Mouse (Mus musculus) kidney, postnatal 4 days (tissue): Measurements from ENCODE around the gene En2.

Source experiments
- DNase-seq, 2 experiments: peaks; one replicate each; pipeline ENCODE4 v3.0.0; 2021; ENCODE audit warnings: mixed read lengths in 2 of 2

En2 gene

DNA sequence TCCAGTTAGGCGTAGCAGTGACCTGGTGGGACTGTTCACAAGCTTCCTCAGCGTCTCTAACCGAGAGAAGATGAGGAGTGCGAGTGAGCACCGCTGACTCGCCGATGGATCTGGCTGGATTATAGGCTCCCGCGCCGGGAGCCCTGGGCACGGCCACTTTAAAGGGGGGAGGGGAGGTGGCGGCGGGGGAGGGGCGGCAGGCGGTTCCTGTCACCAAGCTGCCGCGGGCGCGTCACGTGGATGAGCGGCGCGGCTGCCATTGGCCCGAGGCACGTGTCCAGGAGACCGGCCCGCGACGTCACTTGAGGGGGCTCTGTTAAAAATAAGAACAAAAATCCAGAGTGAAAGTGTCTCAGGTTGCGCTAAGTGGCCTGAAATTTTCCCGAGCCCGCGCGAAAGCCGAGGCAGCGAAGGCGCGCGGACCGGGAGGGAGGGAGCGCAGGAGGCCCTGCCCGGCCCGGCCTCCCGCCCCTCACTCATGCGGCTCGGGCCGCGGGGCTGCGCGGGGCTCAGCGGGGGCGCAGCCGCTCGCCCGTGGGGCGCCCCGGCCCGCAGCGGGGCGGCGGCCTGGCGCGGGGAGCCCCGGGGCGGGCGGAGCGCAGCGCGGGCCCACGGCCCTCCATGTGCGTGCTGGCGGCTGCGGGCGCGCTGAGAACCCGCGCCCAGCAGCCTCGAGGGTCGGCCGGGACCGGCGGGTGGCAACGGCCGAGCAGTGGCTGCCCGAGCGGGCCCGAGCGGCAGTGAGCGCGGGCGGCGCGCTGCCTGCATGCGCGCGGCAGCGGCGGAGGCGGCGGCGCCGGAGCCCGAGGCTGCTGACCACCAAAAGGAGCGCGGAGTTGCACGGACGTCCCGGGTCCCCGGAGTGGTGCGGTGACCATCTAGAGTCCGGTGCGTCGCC, at the start of gene En2:
En2 (plus strand) TSS at position 337 of the 898 bp plus-strand sequence.
- peak; percentile 61 to 71 for DNase-seq

DNA sequence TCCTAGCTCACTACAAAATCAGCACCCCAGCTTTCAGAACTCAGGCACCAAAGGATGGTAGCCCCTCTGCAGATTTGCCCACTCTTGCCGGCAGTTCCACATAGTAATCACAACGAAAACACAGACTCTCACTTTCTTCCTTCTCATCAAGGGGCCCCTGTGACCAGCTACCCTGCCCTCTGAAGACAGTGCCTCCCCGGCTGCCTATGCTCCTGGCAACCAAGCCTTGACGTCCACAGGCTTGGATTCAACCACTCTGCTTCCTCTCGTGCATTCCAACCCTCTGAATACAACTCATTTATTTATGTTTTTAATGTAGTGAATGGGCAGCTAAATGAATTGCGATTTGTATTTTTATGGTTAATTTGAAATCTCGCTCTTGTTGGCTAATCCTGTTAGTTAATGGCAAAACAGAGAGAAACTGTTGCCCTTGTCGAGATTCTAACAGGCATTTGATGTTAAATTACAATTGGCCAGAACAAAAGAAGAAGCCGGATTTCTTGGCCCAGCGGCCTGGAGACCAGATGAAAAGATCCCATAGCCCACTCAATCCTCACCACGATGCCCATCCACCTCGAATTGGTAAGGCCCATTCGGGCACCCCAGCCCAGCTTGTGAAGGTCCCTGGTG, 48.1 kb upstream of the En2 start:
- DNase-seq = no peak

DNA sequence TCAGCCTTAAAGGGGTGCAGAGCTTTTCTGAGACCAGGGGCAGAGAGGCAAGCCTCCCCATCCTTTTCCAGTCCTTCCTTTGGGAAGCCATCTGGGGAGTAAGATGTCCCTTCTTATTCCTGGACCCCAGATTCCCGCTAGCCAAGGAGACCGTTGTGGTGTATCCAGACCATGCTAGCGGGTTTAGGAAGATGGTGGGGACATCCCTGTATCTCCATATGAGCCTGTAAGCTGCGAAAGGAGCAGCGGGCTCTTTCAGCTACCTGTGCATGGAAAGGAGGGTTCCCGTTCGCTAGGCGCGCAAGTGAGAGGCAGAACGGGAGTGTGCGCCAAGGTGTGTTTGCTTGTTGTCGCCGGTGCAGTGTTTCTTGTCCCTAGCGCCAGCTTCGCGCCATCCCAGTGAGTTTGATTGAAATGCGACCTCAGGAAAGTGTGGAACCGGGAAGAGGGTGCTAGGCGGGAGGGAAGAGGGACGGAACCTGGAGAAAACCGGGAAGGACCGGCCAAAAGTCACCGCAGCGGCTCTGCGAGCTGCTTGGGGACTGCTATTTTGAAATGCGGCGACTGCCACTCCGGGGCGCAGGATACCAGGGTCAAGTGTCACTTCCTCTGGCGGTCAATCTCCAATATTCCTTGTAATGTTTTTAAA, 47.5 kb upstream of the En2 start:
- peak; percentile 67 to 75 for DNase-seq

DNA sequence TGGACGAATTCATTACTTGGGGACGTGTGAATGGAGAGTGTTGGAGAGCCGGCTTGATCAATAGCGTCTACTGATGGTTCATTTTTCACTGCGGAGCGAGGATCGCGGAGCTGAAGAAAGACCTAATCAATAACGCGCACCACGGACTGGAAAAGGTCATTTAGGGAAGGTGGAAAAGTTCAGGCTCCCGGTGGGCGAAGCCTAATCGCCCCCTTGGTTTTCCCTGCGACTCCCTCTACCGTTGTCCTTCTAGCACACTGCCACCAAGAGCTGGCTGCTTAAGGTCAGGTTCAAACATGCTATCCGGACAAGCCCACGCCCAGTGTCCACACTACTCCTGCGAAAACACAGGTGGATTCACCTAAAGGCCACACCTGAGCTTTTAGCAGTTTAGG, 47.0 kb upstream of the En2 start:
- peak in 1 of 2 experiments; percentile 7 for DNase-seq

DNA sequence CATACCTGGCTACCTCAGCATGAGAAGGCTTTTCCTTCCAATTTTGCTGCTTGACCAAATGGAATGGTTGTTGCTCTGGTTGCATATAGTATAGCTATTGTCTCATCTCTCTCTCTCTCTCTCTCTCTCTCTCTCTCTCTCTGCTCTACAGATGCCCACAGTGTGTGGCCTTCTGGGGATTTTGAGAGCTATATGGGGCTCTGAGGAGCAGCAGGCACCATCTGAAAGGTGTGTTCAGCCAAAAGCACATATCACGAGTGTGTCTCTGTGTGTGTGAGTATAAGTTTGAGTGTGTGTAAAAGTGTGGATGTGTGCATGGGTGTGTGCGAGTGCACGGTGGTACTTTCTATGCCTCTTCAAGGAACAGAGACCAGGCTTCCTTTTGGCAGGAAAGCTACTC, 45.9 kb upstream of the En2 start:
- no peak for DNase-seq

DNA sequence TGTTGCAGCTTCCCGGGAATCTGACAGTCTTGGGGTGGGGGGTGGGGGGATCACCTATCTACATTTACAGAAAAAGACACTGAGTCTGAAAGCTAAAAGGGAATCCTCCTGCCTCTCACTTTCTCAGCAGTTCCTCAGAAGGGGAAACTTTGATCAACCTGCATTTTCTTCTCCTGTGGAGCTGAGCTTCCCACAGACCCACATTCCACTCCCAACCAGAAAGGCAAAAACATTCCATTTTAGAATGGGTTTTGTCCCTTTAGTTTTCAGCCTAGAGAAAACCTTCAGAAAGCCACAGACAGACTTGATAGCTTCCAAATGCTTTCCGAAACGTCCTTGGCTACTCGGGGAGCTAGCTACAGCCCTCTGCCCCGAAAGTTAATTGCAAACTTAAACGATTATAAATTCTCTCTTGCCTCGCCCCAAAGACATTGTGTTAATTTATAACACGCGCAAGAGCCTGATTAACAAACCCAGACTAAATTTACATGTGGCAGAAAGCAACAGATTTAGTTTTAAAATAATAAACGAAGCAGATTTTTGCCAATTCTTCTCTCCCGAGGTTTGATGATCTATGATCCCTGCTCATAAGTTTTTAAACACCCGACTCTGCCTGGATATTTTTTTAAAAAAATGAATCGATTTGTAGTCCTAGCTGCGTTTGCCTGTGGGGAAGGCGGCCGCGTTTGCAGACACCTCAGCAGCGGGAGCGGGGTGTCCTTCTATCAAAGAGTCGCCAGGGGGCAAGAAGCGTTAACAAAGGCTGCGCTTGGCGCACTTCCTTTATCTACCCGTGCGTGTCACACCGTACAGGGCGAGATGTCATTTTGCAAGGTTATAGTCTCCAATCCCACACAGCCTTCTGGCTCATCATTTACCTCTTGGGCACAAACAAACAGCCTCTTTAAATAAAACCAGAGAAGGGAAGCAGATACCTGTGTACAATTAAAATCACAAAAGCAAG, 42.7 kb upstream of the En2 start:
- peak; percentile 75 to 83 for DNase-seq

DNA sequence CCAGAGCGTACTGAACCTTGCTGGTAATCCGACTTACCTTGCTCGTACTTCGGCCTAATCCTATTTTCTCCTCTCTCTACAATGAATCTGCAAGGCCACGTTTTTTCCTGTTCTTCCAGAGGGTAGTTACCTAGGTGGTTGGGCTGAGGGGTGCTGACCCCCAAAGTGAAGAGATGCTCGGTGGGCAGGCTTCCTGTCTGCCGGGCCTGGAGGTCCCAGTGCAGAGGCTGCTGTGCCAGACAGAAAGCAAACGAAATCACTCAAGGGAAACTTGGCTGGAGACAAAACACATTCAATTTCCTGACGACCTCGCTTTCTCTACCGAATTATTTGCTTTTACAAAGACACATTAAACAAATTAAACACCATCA, 42.1 kb upstream of the En2 start:
- DNase-seq = peak in 1 of 2 experiments; percentile 17

DNA sequence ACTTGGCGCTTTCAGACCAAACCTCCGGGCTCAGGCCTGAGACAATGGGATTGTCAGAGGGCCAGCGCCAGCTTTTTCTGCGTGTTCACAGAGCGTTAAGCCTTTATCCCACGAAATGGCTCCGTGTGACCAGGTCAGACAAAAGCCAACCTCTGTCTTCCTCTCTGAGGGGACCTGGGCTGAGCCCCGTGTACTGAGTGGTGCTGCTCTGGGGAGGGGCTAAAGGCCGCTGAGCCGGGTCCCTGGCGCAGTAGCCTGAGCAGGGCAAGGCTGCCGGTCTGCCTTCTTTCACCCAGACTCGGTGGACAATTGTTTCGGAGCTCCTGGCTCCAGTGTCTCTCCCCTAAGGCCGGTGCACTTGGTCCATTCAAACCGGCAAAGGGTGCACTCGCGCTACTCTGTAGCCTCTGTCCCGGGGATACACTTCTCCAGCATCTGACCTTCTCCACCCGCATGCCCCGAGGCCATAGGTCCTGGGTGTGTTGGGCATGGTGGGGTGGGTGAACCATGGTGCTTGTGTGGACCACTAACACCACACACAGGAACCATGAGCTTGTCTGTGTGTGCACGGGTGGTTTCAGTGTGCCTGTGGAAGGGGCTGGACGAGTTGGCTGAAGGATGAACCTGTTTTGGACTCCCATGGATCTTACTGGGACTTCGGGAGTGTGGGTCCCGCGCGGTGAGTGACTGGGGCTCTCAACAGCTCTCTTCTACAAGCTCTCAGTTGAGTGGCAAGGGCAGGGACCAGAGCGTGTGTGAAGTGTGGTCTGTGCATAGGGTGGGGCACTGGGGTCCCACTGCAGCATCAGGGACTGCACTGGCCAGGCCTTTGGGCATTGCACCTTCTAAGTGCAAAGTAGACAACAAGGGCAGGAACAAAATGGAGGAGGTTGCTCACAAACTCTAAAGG, 40.9 kb upstream of the En2 start:
- DNase-seq = peak in 1 of 2 experiments; percentile 21

DNA sequence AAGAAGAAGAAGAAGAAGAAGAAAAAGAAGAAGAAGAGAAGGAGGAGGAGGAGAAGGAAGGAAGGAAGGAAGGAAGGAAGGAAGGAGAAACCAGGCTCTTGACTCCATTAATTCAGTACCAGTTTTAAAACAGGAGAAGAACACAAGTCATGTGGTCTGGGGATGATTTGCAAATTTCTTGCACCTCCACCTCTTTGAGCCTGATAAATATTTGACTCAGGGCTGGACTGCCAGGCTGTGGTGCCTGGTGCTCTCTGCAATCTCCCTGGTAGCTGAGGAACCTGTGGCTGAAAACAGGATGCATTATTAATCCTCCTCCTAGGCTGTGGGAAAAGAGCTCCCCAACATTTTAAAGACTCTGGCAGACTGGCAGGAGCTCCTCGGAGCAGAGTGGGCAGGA, 36.6 kb upstream of the En2 start:
- no peak for DNase-seq

DNA sequence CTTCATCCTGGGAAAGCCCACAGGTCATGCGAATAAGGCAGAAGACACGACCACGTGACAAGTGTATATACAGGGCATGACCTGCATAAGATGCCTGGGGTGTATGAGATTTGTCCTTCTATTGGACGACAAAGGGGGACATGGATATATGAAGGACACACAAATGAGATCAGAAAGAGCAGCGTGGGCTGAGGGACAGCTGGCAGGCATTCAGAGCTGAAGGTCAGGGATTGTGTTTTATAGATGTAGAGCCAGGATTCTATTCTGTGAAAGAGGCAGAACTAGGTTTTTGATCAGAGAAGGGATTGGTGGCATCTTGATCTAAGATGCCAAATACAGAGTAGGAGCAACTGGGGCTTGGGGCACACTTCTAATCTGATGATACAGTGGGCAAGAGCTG, 33.3 kb upstream of the En2 start:
- DNase-seq = no peak

DNA sequence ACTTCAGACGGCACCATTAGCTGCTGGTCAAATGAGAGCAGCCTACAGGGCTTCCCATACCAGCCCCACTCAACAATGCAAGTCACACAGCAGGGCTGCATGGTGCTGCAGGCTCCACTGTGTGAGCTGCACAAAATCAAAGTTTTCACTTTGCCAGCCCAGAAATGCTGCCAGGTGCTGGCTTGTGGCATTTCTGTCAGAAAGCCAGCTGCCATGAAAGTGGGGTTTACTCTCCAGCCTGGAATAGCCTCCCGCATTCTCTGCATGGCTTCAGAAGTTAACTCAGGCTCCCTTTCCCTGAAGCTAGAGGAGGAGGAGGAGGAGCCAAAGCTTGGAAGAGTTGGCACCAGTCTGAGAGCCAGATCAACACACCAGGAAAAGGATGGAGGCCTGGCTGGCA, 29.1 kb upstream of the En2 start:
- DNase-seq = no peak

DNA sequence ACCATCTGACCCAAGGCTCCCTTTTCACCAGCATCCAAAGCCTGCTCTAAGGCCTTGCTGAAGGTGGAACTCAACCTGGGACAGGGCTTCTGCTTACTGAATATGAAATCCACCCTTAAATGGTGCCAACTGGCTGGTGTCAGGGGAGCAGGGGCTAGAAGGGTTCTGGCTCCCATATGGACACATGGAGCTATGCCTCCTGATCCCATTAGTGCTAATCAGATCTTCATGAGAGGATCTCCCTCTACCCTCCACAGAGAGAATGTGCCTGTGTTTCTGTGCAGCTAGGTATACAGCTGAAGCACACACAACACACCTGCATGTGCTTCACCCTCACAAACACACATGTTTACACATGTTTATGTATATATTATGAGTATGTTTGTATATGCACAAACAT, 20.9 kb upstream of the En2 start:
- DNase-seq = no peak

DNA sequence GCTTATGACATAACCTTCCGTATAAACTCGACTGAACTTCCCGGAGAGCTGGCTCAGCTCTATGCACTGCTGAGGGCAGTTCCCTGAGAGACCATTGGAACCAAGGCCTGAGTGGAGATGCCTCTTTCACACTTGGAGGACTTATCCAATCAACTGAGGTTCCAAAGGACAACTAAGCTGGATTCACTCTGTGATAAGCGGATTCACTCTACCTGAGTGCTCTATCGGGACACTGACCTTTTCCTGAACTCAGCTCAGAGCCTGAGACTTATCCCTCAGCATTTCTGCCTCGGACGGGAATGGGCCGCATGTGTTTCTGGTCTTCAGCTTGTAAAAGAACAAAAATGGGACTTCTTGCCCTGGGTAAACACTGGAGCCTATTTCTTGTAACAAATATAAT, 19.5 kb upstream of the En2 start:
- DNase-seq = no peak

DNA sequence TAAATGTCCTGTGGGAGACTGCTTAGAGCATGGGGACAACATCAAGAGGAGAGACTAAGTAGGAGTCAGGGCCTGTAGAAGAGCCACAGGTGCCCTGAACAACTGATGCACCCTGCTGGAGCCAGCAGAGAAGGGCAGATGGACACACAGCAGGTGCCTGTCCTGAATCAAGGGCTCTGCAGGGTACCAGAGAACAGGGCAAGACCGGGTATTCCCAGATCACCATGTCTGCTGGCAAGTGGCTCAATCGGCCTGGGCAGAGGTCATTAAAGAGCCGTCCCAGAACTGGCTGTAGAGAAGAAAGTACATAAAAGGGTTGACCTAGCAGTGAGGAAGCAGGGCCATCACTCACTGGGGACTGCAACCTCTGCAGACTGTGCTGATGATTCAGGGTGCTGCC, 17.0 kb upstream of the En2 start:
- DNase-seq = no peak

DNA sequence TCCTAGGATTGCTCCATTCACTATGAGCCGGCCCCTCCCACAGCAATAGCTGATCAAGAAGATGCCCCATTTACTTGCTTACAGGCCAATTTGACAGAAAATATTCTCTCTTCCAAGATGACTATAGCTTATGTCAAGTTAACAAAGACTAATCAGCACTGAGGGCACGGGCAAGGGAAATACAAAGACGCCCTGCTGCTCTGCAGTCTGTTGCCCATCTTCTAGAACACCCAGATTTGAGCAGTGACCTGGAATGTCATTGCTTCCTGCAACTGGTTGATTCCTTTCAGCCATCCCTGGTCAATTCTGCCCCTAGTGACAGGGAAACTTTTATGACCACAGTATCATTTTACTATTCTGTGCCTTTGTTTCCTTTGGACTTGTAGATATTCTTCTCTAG, 16.1 kb upstream of the En2 start:
- DNase-seq = no peak

DNA sequence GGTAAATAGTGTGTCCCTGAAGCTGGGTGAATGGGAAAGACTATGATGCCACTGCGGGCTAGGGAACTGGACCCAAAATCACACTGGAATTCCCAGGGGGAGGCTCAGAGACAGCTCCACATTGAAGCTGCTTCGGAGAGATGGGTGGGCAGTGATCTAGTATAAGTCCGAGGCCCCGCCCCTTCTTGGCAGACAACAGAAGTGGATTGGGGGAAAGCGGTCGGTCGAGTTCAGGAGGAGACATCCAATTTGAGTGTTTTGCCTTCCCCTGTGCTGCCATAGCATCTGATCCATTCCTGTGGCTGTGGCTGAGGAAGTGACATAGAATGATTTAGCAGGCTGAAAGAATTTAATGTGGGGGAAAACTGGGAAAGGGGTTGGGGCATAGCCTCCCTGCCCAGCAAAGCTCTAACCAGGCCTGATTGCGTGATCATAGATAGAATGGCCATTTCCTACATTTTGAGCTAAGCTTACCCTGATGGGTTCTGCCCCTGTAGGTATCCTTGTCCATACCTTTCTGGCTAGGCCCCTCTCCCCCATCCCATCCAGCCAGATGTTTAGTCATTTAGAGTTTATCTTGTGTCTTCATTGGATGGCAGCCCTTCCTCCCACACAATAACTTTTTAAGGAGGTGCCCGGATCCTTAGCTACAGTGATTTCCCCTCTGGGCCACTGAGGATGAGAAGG, 8.3 kb upstream of the En2 start:
- DNase-seq = no peak

DNA sequence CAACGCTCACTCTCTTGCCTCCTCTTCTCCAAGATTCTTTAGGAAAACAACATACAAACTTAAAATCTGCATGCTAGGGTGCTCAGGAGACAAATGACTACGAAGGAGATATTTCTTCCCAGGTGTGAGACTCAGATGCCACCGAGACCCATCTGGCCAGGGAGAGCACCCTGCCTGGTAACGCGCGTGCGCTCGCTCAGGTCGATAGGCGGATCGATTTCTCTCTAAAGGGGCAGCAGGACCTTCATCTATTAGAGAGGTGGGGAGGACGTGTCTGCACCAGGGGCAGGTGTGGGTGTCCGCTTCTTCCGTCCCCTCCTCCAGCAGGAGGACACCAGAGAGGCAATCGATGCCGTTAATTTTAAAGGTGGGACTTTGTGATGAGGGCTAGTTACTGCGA, 7.7 kb upstream of the En2 start:
- no peak for DNase-seq

DNA sequence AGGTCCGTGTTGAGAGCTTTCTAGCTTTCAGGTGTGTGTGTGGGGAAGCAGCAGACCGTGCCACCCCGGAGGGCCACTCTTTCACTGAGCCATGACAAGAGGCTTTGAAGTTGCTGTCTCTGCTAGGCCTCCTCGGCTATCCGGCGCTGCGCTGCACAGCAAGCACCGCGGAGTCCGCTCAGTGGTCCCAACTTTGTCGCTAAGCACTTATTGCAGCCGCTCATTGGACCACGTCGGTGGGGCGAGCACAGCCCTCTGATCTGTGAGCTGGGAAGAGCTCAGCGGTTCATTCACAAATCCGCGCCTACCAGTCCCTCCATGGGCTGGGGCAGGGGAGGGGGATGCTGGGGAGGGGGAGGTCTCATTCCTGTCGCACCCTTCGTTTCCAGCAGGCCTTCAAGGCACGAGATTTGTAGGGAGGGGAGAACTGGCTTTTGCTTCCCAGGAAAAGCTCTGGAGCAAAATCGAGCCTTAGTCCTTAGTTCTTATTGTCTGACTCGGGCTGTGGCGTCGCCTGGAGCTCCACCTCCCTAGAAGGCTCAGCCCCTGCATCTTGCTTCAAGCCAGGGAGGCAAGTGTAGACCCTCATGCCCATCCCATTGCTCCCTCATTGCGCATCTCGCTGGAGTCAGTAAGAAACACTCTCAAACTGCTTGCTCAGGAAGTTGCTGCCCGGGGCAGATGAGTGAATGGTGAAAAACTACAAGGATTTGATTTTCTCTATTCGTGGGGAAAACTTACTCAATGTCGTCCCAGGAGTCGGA, 7.0 kb upstream of the En2 start:
- DNase-seq = peak; percentile 30 to 48

DNA sequence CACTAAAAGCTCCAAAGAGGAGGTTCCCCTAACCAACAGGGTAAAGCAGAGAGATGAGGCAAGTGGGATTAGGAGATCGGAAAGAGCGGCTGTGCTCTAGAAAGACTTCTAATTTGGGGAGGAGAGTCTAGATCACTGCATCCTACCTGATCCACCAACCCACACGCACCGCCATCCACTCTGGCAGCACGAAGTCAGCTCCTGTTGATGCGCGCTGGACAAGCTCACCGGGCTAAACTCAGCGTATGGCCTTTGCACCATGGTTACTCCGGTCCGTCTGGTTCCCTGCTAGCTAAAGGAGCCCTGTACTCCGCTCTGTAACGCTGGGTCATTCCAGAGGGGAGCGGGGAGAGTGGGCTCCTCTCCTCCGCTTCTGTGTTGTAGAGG, 6.4 kb upstream of the En2 start:
- peak in 1 of 2 experiments; percentile 22 for DNase-seq

DNA sequence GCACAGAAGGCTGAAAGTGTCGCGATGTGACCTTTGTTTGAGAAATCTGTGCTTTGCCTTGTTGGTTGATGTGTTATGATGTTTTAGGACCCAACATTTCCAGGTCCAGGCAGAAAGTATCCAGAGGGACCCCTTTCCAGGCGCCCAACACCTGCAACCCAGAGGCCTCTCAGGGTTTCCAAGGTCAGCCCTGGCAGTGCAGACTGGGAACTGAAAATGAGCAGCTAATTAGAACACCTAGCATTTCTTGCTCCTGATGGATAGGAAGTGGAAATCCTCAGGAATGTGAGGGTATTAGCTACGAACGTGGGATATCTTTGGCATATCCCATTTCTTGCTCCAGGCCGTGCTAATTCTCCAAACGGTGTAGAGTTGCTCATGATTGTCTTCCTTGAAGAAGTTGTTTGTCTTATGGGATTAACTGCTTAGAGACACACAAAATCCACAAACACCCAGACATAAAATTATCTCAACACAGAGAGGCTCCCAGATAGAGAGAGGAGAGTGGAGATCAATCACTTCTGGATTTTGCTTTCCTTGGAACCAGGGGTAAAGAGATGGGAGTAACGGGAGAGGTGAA, 5.5 kb upstream of the En2 start:
- DNase-seq = no peak
